Mouse (Mus musculus): ENCODE measurements around the gene Ifna11.

Ifna11 gene

DNA sequence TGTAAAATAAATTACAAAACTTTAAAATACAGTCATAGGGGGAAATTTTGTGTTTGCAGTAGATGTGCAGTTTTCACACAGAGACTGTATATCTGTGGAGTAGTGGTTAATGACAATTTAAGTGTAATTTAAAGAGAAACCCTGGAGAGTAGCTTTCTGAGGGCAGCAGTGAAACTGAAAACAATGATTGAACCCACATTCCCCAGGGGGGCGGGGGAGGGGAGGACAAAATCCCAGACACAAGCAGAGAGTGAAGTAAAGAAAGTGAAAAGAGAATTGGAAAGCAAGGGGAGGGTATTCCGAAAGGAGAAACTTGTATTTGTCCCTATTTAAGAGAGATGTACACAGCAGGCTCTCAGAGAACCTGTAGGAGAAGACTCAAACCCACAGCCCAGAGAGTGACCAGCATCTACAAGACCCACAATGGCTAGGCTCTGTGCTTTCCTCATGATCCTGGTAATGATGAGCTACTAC lies 21.7 kb downstream of the Ifna11 start, which contains the start of gene Ifna4:
TSS of gene Ifna4 (plus strand) at position 424 of the 474 bp plus-strand sequence.
- no peak for DNase-seq

DNA sequence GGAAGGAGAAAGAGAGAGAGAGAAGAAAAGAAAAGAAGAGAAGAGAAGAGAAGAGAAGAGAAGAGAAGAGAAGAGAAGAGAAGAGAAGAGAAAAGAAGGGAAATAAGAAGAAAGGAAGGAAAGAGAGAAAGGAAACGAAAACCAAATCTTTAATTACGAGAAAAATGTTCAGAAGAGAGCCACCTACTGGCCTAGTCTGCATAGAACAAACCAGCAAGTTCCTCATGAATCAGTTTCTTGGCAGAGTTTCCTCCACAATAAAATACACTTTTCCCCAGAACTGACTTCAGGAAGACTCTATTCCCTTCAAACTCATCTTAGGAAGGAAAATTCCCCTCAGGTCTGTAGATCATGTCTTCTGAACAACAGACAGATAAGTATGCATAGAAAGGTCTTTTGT lies 25.6 kb downstream of the Ifna11 start:
- DNase-seq, result no peak

DNA sequence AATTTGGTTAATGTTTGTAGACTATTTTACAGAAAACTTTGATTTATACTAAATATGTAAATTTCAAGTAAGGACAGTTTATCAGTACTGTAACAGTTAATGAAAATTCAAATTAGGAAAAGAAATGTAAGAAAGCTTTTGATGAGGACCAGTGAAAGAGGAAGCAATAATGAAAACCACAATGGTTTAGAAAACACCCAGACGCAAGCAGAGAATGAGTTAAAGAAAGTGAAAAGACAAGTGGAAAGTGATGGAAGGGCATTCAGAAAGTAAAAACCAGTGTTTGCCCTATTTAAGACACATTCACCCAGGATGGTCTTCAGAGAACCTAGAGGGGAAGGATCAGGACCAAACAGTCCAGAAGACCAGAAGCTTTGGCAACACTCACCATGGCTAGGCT lies 29.9 kb downstream of the Ifna11 start, which contains the start of gene Ifna1:
TSS of gene Ifna1 (plus strand) at position 390 of the 400 bp plus-strand sequence.
- no peak for DNase-seq

DNA sequence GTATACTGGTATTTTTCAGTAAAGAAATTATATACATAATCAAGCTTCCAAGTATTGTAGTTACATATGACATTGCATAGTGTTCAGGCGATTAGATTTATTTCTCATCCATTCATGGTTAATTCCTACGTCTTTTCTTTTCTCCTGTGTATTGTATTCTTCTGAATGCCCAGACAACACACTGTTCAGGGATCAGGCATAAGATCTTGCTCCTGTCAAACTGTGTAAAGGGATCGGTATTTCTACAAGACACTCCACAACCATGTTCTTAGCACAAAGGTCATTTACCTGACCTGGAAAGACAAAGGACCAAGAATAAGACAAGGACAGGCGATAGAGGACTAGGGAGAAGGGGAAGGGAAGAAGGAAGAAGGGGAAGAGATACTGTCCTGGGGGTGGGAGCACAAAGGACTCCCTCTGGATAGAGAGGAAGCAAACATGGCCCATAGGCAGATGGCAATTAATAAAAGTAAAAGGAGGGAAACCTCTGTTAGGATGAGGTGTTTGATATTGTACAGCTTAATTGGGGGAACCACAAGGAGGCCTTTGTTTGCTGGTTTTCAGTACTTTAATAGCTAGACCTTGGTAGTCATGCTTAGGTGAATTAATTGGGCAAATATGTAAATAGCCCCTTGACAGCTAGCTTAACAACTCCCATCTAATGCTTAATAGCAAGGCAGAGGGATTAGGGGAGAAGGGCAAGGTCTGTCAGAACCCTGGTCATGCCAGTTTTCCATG lies 31.4 kb downstream of the Ifna11 start:
- DNase-seq, result no peak

DNA sequence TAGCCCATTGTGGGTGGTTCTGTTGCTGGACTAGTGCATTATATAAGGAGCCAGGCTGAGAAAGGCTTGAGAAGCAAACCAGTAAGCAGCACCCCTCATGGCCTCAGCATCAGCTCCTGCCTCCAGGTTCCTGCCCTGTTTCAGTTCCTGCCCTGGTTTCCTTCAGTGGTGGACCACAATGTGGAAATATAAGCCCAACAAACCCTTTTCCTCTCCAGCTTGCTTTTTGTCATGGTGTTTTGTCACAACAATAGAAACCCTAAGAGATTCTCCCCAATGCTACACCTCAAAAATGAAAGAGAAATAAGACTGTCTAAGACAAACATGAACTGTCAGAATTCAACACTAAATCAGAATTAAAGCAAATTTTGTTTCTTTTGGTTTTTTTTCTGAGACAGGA lies 39.5 kb downstream of the Ifna11 start:
- no peak for DNase-seq

DNA sequence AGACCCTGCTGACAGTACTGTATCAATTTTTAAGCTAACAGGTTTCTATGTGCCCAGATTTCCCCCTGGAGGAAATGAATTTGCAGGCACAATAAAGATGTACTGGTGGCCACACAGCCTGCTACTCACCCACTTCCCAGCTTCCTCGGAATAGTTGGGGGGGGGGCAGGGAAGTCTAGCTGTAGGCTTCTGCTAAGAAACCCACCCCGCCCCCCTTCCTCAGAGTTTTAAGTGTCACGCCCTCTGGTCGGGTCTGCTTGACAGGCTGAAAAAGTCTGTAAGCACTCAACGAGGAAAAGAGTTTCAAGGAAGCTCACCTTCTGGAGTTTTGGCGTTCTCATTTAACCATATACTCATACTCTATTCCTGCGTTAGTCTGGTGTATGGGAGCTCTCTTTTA lies 43.5 kb downstream of the Ifna11 start:
- DNase-seq, result no peak

DNA sequence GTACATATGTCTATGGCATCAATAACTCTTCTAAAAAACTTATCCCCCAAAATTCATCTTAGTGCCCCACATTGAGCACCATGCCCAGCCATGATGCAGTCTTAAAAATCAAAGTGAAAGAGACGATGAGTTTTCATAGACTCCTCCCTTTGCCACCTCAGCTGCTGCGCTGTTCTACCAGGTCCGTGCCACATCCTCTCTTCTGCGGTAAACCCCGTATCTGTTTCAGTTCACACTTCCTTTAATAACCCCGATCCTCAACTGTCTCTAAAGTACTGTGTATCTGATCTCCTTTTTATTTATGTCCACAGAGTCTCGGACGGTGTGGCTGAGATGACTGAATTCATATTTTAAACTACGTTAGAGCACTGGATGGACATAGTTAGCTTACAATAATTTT lies 44.8 kb downstream of the Ifna11 start:
- no peak for DNase-seq

DNA sequence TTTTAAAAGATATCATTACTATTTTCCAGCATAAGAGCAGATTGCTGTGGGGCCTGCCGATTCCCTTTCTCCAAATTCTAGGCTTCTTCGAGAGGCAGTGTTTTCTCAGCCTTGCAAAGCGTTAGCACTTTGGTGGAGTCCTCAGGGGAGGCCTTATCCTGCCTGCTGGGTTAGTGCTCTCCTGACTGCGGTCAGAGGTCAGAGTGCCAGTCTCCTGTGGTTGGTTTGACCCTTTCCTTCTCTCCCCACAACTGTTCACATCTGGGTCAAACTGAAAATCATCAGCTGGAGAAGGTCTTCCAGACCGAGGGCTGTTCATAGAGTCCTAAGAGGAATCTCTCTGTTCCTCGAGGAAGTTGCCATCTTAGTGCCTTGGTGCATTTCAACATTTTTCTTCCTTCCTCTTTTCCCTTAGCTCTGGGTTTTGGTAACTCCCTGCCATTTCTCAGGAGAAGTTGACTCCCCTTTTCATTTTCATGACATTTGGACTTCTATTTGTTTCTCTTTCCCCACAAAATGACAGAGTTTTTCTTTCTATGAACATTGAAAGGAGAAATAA lies 45.3 kb downstream of the Ifna11 start:
- no peak for DNase-seq

DNA sequence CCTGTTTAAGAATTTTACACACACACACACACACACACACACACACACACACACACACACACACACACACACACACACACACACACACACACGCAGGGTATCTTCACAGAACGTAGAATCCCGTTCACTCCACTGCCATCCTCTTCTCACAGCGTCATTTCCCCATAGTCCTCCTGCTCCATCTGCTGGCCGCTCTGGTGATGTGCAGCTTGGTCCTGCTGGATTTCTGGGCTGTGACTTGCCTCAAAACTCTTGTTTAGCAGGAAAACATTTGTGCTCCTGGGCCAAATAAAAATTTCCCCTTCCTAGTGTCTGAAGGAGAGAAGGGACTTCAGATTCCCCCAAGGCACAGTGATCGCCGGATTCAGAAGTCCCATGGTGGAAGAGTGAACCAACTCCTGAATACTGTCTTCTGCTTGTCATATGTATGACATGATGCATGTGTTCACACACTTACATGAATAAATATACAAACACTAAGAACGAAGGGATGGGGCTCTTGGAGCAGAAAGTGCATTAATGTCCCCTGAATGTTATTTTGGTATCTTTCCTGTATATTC lies 47.7 kb downstream of the Ifna11 start:
- DNase-seq, result peak; percentile 85

DNA sequence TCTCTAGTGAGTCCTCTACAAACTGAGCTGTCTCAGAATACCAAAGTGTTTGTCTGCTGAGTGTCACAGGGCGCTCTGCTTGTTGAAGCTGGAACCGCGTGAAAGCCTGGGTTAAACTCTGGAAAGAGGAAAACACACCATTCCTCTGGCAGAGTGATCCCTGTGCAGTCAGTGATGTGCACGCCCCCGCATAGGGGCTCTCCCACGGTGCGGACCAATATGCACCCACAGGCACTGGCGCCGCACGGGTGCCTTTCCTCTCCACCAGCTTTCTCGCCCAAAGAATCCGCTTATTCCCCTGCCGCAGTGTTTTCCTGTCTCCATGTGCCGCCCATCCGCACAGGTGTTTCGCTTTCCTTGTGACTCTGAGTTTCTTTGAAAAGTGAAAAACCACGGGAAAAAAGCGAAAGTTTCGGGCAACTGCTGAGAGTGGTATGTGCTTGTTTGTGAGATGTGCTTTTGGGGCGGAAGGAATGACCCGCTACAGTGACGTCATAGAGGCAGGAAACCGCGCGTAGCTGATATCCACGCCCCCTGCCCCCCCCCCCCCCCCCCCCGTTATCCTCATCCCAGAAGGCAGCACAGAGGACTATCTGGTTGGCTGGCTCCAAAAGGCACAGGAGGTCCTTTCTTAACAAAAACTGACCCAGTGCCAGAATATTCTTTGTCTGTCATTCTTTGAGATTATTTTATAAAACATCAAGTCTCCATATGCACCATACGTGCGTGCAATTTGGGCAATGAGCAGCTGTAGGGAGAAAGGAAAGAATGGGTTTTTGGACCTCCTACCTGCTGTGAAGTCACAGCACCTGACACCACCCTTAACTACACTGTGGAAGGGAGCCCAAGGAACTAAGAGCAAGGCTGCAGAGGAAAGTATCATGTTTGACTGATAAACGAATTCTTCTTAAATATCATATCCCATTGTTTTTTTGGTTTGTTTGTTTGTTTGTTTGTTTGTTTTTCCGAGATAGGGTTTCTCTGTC lies 48.5 kb downstream of the Ifna11 start:
- peak; percentile 45 for DNase-seq
